Mouse (Mus musculus): ENCODE measurements around the gene Abcg5. TPM values are rescaled to one million over a fixed set of nuclear protein-coding genes. Genes with fewer than 3 reads are reported as not detected.

Gene Abcg5
- polyA plus RNA-seq, 1 experiment from 2014 or later, result 0.18 TPM

- ATAC-seq (replicated peaks; ENCODE audit: low FRiP score) (no peak), DNase-seq (ENCODE audit: low spot score) (no peak)
- no peaks in the 10 kb centered on the region for H3K36me3 ChIP-seq (ENCODE audit: control insufficient read depth, insufficient read depth, low read length)
- WGBS, result 55% methylated on average over 2 of the region's 2 CpGs
- H3K4me3 ChIP-seq (ENCODE audit: low read depth, low read length), result no peak overlapping the region
- no peaks in the 10 kb centered on the region for H3K27me3 ChIP-seq (replicated peaks; ENCODE audit: control insufficient read depth, insufficient read depth, low read length)
- peaks cover 5% of the 10 kb centered on the region for H3K4me1 ChIP-seq (replicated peaks; ENCODE audit: control insufficient read depth, insufficient read depth, low read length)
- H3K27ac ChIP-seq (ENCODE audit: low read depth, low read length), result no peak overlapping the region
- no peak overlapping the region for H3K9ac ChIP-seq (ENCODE audit: low read depth, low read length)
- no peak overlapping the region for H3K4me2 ChIP-seq
- no peaks in the 10 kb centered on the region for H3K9me3 ChIP-seq (ENCODE audit: control insufficient read depth, low read length)
These were observed 10.9 kb upstream of the Abcg5 start for GRCm38 (mm10) chr17:84693741-84694140.

- no peak for DNase-seq (ENCODE audit: low spot score)
- Histone ChIP-seq H3K36me3 (ENCODE audit: control insufficient read depth, insufficient read depth, low read length) (no peaks in the 10 kb centered on the region), H3K27me3 (replicated peaks; ENCODE audit: control insufficient read depth, insufficient read depth, low read length) (no peaks in the 10 kb centered on the region), H3K4me2 (no peak overlapping the region), H3K4me1 (replicated peaks; ENCODE audit: control insufficient read depth, insufficient read depth, low read length) (peaks cover 5% of the 10 kb centered on the region), H3K4me3 (ENCODE audit: low read depth, low read length) (no peak overlapping the region), H3K27ac (ENCODE audit: low read depth, low read length) (no peak overlapping the region), H3K9ac (ENCODE audit: low read depth, low read length) (no peak overlapping the region), H3K9me3 (ENCODE audit: control insufficient read depth, low read length) (no peaks in the 10 kb centered on the region)
- ATAC-seq (replicated peaks; ENCODE audit: low FRiP score), result no peak
- WGBS, result 77% methylated on average over 5 of the region's 5 CpGs
These were observed 7.3 kb upstream of the Abcg5 start for GRCm38 (mm10) chr17:84690111-84690510.

- Histone ChIP-seq H3K4me1 (replicated peaks; ENCODE audit: control insufficient read depth, insufficient read depth, low read length) (peaks cover 5% of the 10 kb centered on the region), H3K27ac (ENCODE audit: low read depth, low read length) (no peak overlapping the region)
These were observed 6.5 kb upstream of the Abcg5 start for GRCm38 (mm10) chr17:84689316-84689715.

GRCm38 (mm10) chr17:84688834-84689233 is 6.0 kb upstream of the Abcg5 start:
- H3K9ac ChIP-seq (ENCODE audit: low read depth, low read length), result no peak overlapping the region
- DNase-seq (ENCODE audit: low spot score) (no peak), ATAC-seq (replicated peaks; ENCODE audit: low FRiP score) (no peak)
- no peak overlapping the region for H3K4me3 ChIP-seq (ENCODE audit: low read depth, low read length)
- H3K27ac ChIP-seq (ENCODE audit: low read depth, low read length), result no peak overlapping the region
- H3K4me1 ChIP-seq (replicated peaks; ENCODE audit: control insufficient read depth, insufficient read depth, low read length), result peaks cover 5% of the 10 kb centered on the region
- no peak overlapping the region for H3K4me2 ChIP-seq
- no peaks in the 10 kb centered on the region for H3K9me3 ChIP-seq (ENCODE audit: control insufficient read depth, low read length)
- 72% methylated on average over 11 of the region's 11 CpGs for WGBS
- H3K36me3 ChIP-seq (ENCODE audit: control insufficient read depth, insufficient read depth, low read length), result no peaks in the 10 kb centered on the region
- no peaks in the 10 kb centered on the region for H3K27me3 ChIP-seq (replicated peaks; ENCODE audit: control insufficient read depth, insufficient read depth, low read length)

More at GRCm38 (mm10) chr17:84689316-84689715, 6.5 kb upstream of the Abcg5 start:
- ATAC-seq (replicated peaks; ENCODE audit: low FRiP score), result no peak
- H3K9me3 ChIP-seq (ENCODE audit: control insufficient read depth, low read length), result no peaks in the 10 kb centered on the region
- 75% methylated on average over 5 of the region's 5 CpGs for WGBS
- H3K9ac ChIP-seq (ENCODE audit: low read depth, low read length), result no peak overlapping the region
- no peak overlapping the region for H3K4me3 ChIP-seq (ENCODE audit: low read depth, low read length)
- no peaks in the 10 kb centered on the region for H3K27me3 ChIP-seq (replicated peaks; ENCODE audit: control insufficient read depth, insufficient read depth, low read length)
- no peaks in the 10 kb centered on the region for H3K36me3 ChIP-seq (ENCODE audit: control insufficient read depth, insufficient read depth, low read length)
- no peak overlapping the region for H3K4me2 ChIP-seq
- DNase-seq (ENCODE audit: low spot score), result no peak

GRCm38 (mm10) chr17:84687994-84688393 is 5.2 kb upstream of the Abcg5 start:
- no peak overlapping the region for H3K4me2 ChIP-seq

GRCm38 (mm10) chr17:84685286-84685685 is 2.5 kb upstream of the Abcg5 start:
- Histone ChIP-seq H3K4me2 (no peak overlapping the region), H3K4me3 (ENCODE audit: low read depth, low read length) (no peak overlapping the region), H3K4me1 (replicated peaks; ENCODE audit: control insufficient read depth, insufficient read depth, low read length) (no peaks in the 10 kb centered on the region), H3K27me3 (replicated peaks; ENCODE audit: control insufficient read depth, insufficient read depth, low read length) (no peaks in the 10 kb centered on the region), H3K9me3 (ENCODE audit: control insufficient read depth, low read length) (no peaks in the 10 kb centered on the region), H3K36me3 (ENCODE audit: control insufficient read depth, insufficient read depth, low read length) (no peaks in the 10 kb centered on the region), H3K27ac (ENCODE audit: low read depth, low read length) (no peak overlapping the region), H3K9ac (ENCODE audit: low read depth, low read length) (no peak overlapping the region)
- no peak for ATAC-seq (replicated peaks; ENCODE audit: low FRiP score)
- 76% methylated on average over 4 of the region's 4 CpGs for WGBS
- DNase-seq (ENCODE audit: low spot score), result no peak

More at GRCm38 (mm10) chr17:84687994-84688393, 5.2 kb upstream of the Abcg5 start:
- DNase-seq (ENCODE audit: low spot score) (no peak), ATAC-seq (replicated peaks; ENCODE audit: low FRiP score) (no peak)
- Histone ChIP-seq H3K27ac (ENCODE audit: low read depth, low read length) (no peak overlapping the region), H3K4me3 (ENCODE audit: low read depth, low read length) (no peak overlapping the region), H3K4me1 (replicated peaks; ENCODE audit: control insufficient read depth, insufficient read depth, low read length) (peaks cover 5% of the 10 kb centered on the region), H3K9ac (ENCODE audit: low read depth, low read length) (no peak overlapping the region), H3K27me3 (replicated peaks; ENCODE audit: control insufficient read depth, insufficient read depth, low read length) (no peaks in the 10 kb centered on the region), H3K36me3 (ENCODE audit: control insufficient read depth, insufficient read depth, low read length) (no peaks in the 10 kb centered on the region), H3K9me3 (ENCODE audit: control insufficient read depth, low read length) (no peaks in the 10 kb centered on the region)
- WGBS, result 72% methylated on average over 5 of the region's 5 CpGs

GRCm38 (mm10) chr17:84684284-84684683 is 1.5 kb upstream of the Abcg5 start:
- H3K36me3 ChIP-seq (ENCODE audit: control insufficient read depth, insufficient read depth, low read length), result no peaks in the 10 kb centered on the region
- DNase-seq (ENCODE audit: low spot score), result no peak
- H3K27me3 ChIP-seq (replicated peaks; ENCODE audit: control insufficient read depth, insufficient read depth, low read length), result no peaks in the 10 kb centered on the region
- no peaks in the 10 kb centered on the region for H3K4me1 ChIP-seq (replicated peaks; ENCODE audit: control insufficient read depth, insufficient read depth, low read length)
- no peak overlapping the region for H3K9ac ChIP-seq (ENCODE audit: low read depth, low read length)
- no peak overlapping the region for H3K27ac ChIP-seq (ENCODE audit: low read depth, low read length)
- no peaks in the 10 kb centered on the region for H3K9me3 ChIP-seq (ENCODE audit: control insufficient read depth, low read length)
- H3K4me2 ChIP-seq, result no peak overlapping the region
- no peak for ATAC-seq (replicated peaks; ENCODE audit: low FRiP score)
- no peak overlapping the region for H3K4me3 ChIP-seq (ENCODE audit: low read depth, low read length)
- WGBS, result 23% methylated on average over 6 of the region's 6 CpGs

GRCm38 (mm10) chr17:84681670-84682069 is 1.1 kb downstream of the Abcg5 start:
- Histone ChIP-seq H3K4me2 (no peak overlapping the region), H3K27ac (ENCODE audit: low read depth, low read length) (no peak overlapping the region), H3K4me3 (ENCODE audit: low read depth, low read length) (no peak overlapping the region), H3K36me3 (ENCODE audit: control insufficient read depth, insufficient read depth, low read length) (no peaks in the 10 kb centered on the region), H3K9me3 (ENCODE audit: control insufficient read depth, low read length) (no peaks in the 10 kb centered on the region), H3K4me1 (replicated peaks; ENCODE audit: control insufficient read depth, insufficient read depth, low read length) (no peaks in the 10 kb centered on the region), H3K27me3 (replicated peaks; ENCODE audit: control insufficient read depth, insufficient read depth, low read length) (peaks cover 6% of the 10 kb centered on the region; the same call in 1 of the 2 replicates), H3K9ac (ENCODE audit: low read depth, low read length) (no peak overlapping the region)
- 72% methylated on average over 3 of the region's 3 CpGs for WGBS
- no peak for DNase-seq (ENCODE audit: low spot score)
- no peak for ATAC-seq (replicated peaks; ENCODE audit: low FRiP score)

- H3K27ac ChIP-seq (ENCODE audit: low read depth, low read length), result no peak overlapping the region
- H3K9ac ChIP-seq (ENCODE audit: low read depth, low read length), result no peak overlapping the region
- 83% methylated on average over 11 of the region's 11 CpGs for WGBS
- ATAC-seq (replicated peaks; ENCODE audit: low FRiP score) (no peak), DNase-seq (ENCODE audit: low spot score) (no peak)
- H3K4me2 ChIP-seq, result no peak overlapping the region
- peaks cover 17% of the 10 kb centered on the region for H3K27me3 ChIP-seq (replicated peaks; ENCODE audit: control insufficient read depth, insufficient read depth, low read length)
- no peaks in the 10 kb centered on the region for H3K9me3 ChIP-seq (ENCODE audit: control insufficient read depth, low read length)
- H3K4me1 ChIP-seq (replicated peaks; ENCODE audit: control insufficient read depth, insufficient read depth, low read length), result no peaks in the 10 kb centered on the region
- no peaks in the 10 kb centered on the region for H3K36me3 ChIP-seq (ENCODE audit: control insufficient read depth, insufficient read depth, low read length)
- no peak overlapping the region for H3K4me3 ChIP-seq (ENCODE audit: low read depth, low read length)
These were observed 5.2 kb downstream of the Abcg5 start for GRCm38 (mm10) chr17:84677595-84677994.

Data from liver, embryonic 11.5 days (tissue).